Mouse (Mus musculus) MEL (cell line): ENCODE data around the gene Tekt1. TPM values are rescaled to one million over a fixed set of nuclear protein-coding genes. Genes with fewer than 3 reads are reported as not detected.

Experiments used
- DNase-seq: peaks from one replicate; pipeline ENCODE4 v3.0.0; 2011; ENCODE audit warnings: low read depth, low spot score
- H3K27ac ChIP-seq: 2 replicates; pipeline ENCODE4 v1.5.1; 2012; ENCODE audit warnings: low read depth, mild to moderate bottlenecking, control low read depth, low read length, moderate library complexity; ENCODE audit not compliant: control insufficient read depth
- H3K27me3 ChIP-seq, 2 experiments: fragments of 150-350 bp in 1 of 2; sonication (generic) in 1 of 2; 2 replicates each; pipeline ENCODE4 v1.6.1; 2012; ENCODE audit warnings: low read length in 2 of 2, mild to moderate bottlenecking in 2 of 2, improper control_type of control experiment in 1 of 2, moderate library complexity in 1 of 2; ENCODE audit not compliant: insufficient read depth in 2 of 2, control insufficient read depth in 1 of 2
- H3K36me3 ChIP-seq, 2 experiments: 2 replicates each; pipeline ENCODE4 v1.6.1; 2012 to 2014; ENCODE audit warnings: low read length in 2 of 2, improper control_type of control experiment in 1 of 2, inconsistent platforms in 1 of 2, mild to moderate bottlenecking in 1 of 2; ENCODE audit not compliant: insufficient read depth in 2 of 2, control insufficient read depth in 1 of 2
- H3K4me1 ChIP-seq, 2 experiments: fragments of 150-350 bp in 1 of 2; sonication (generic) in 1 of 2; 2 replicates each; pipeline ENCODE4 v1.6.1; 2012; ENCODE audit warnings: low read length in 2 of 2, improper control_type of control experiment in 1 of 2, mild to moderate bottlenecking in 1 of 2; ENCODE audit not compliant: insufficient read depth in 2 of 2, control insufficient read depth in 1 of 2
- H3K4me3 ChIP-seq, 2 experiments: fragments of 150-350 bp in 1 of 2; sonication (generic) in 1 of 2; 2 replicates each; pipeline ENCODE4 v1.5.1; 2012; ENCODE audit warnings: low read depth in 2 of 2, low read length in 2 of 2, mild to moderate bottlenecking in 2 of 2, moderate library complexity in 2 of 2, control low read depth in 1 of 2, improper control_type of control experiment in 1 of 2; ENCODE audit not compliant: control insufficient read depth in 1 of 2, insufficient read depth in 1 of 2
- H3K79me2 ChIP-seq: 2 replicates; pipeline ENCODE4 v1.6.1; 2012; ENCODE audit warnings: mild to moderate bottlenecking, low read length, moderate library complexity; ENCODE audit not compliant: control insufficient read depth, poor library complexity, insufficient read depth
- H3K9ac ChIP-seq: 2 replicates; pipeline ENCODE4 v1.6.1; 2012; ENCODE audit warnings: low read depth, mild to moderate bottlenecking, control low read depth, low read length, moderate library complexity; ENCODE audit not compliant: control insufficient read depth, poor library complexity, severe bottlenecking
- H3K9me3 ChIP-seq: fragments of 150-350 bp; sonication (generic); replicated peaks from 2 replicates; pipeline ENCODE4 v1.6.1; 2012; ENCODE audit warnings: mild to moderate bottlenecking, low read length, improper control_type of control experiment, moderate library complexity; ENCODE audit not compliant: insufficient read depth
- CHD1 ChIP-seq: IDR thresholded peaks from 2 replicates; pipeline ENCODE4 v1.6.1; 2012; ENCODE audit warnings: low read depth, mild to moderate bottlenecking, inconsistent platforms, low read length, improper control_type of control experiment
- CHD2 ChIP-seq: IDR thresholded peaks from 2 replicates; pipeline ENCODE4 v1.6.1; 2011; ENCODE audit warnings: low read length, improper control_type of control experiment
- CTCF ChIP-seq, 3 experiments: IDR thresholded peaks in 2 of 3; conservative IDR thresholded peaks in 1 of 3; 2 replicates each; pipeline ENCODE4 v1.5.1; 2011 to 2012; ENCODE audit warnings: low read length in 3 of 3, low read depth in 2 of 3, mild to moderate bottlenecking in 2 of 3, improper control_type of control experiment in 1 of 3, inconsistent platforms in 1 of 3, mixed read lengths in 1 of 3, moderate library complexity in 1 of 3; ENCODE audit not compliant: control insufficient read depth in 1 of 3, insufficient read depth in 1 of 3, poor library complexity in 1 of 3, severe bottlenecking in 1 of 3
- EP300 ChIP-seq, 2 experiments: IDR thresholded peaks; 2 replicates each; pipeline ENCODE4 v1.6.1; 2011; ENCODE audit warnings: improper control_type of control experiment in 2 of 2, low read length in 2 of 2, low read depth in 1 of 2, mild to moderate bottlenecking in 1 of 2
- ETS1 ChIP-seq: IDR thresholded peaks from 2 replicates; pipeline ENCODE4 v1.6.1; 2012; ENCODE audit warnings: low read depth, mild to moderate bottlenecking, inconsistent platforms, low read length, improper control_type of control experiment, moderate library complexity
- GATA1 ChIP-seq: IDR thresholded peaks from 2 replicates; pipeline ENCODE4 v1.6.1; 2011; ENCODE audit warnings: low read depth, low read length, improper control_type of control experiment
- JUND ChIP-seq: IDR thresholded peaks from 2 replicates; pipeline ENCODE4 v1.6.1; 2011; ENCODE audit warnings: low read depth, mild to moderate bottlenecking, improper control_type of control experiment, low read length
- KAT2A ChIP-seq: conservative IDR thresholded peaks from 2 replicates; pipeline ENCODE4 v1.6.1; 2012; ENCODE audit warnings: low read depth, low read length, improper control_type of control experiment, inconsistent platforms
- MAFK ChIP-seq: IDR thresholded peaks from 2 replicates; pipeline ENCODE4 v1.6.1; 2011; ENCODE audit warnings: low read depth, mild to moderate bottlenecking, low read length, improper control_type of control experiment, borderline replicate concordance
- MAX ChIP-seq: IDR thresholded peaks from 2 replicates; pipeline ENCODE4 v1.6.1; 2011; ENCODE audit warnings: low read length, improper control_type of control experiment
- MAZ ChIP-seq: IDR thresholded peaks from 2 replicates; pipeline ENCODE4 v1.6.1; 2012; ENCODE audit warnings: low read depth, mild to moderate bottlenecking, inconsistent platforms, low read length, improper control_type of control experiment
- MYC ChIP-seq: IDR thresholded peaks from 2 replicates; pipeline ENCODE4 v1.6.1; 2011; ENCODE audit warnings: low read depth, mild to moderate bottlenecking, low read length, improper control_type of control experiment, moderate library complexity
- NELFE ChIP-seq: IDR thresholded peaks from 2 replicates; pipeline ENCODE4 v1.6.1; 2011; ENCODE audit warnings: low read depth, low read length, improper control_type of control experiment
- NRF1 ChIP-seq: IDR thresholded peaks from 2 replicates; pipeline ENCODE4 v1.6.1; 2014; ENCODE audit warnings: low read depth, mild to moderate bottlenecking, inconsistent platforms, low read length, improper control_type of control experiment, moderate library complexity; ENCODE audit not compliant: poor library complexity, insufficient read depth, severe bottlenecking
- POLR2A ChIP-seq, 2 experiments: IDR thresholded peaks; 2 replicates each; pipeline ENCODE4 v1.6.1; 2011 to 2012; ENCODE audit warnings: low read length in 2 of 2, mild to moderate bottlenecking in 2 of 2, control low read depth in 1 of 2, improper control_type of control experiment in 1 of 2, low read depth in 1 of 2, moderate library complexity in 1 of 2; ENCODE audit not compliant: control insufficient read depth in 1 of 2, insufficient read depth in 1 of 2, poor library complexity in 1 of 2
- RAD21 ChIP-seq: IDR thresholded peaks from 2 replicates; pipeline ENCODE4 v1.6.1; 2011; ENCODE audit warnings: mild to moderate bottlenecking, low read depth, low read length, improper control_type of control experiment
- RCOR1 ChIP-seq: IDR thresholded peaks from 2 replicates; pipeline ENCODE4 v1.6.1; 2012; ENCODE audit warnings: low read depth, mild to moderate bottlenecking, inconsistent platforms, low read length, improper control_type of control experiment
- TAL1 ChIP-seq: IDR thresholded peaks from 2 replicates; pipeline ENCODE4 v1.6.1; 2012; ENCODE audit warnings: mild to moderate bottlenecking, inconsistent platforms, low read length, moderate library complexity, mixed read lengths
- TBP ChIP-seq: IDR thresholded peaks from 2 replicates; pipeline ENCODE4 v1.8.0; 2011; ENCODE audit warnings: low read depth, low read length, improper control_type of control experiment
- TCF12 ChIP-seq: IDR thresholded peaks from 2 replicates; pipeline ENCODE4 v1.6.1; 2014; ENCODE audit warnings: low read depth, mild to moderate bottlenecking, inconsistent platforms, low read length, improper control_type of control experiment, moderate library complexity
- UBTF ChIP-seq: IDR thresholded peaks from 2 replicates; pipeline ENCODE4 v1.6.1; 2012; ENCODE audit warnings: low read depth, mild to moderate bottlenecking, inconsistent platforms, low read length, improper control_type of control experiment, moderate library complexity, borderline replicate concordance; ENCODE audit not compliant: insufficient read depth
- USF1 ChIP-seq: IDR thresholded peaks from 2 replicates; pipeline ENCODE4 v1.6.1; 2014; ENCODE audit warnings: low read depth, mild to moderate bottlenecking, inconsistent platforms, low read length, improper control_type of control experiment, moderate library complexity
- ZKSCAN1 ChIP-seq: IDR thresholded peaks from 2 replicates; pipeline ENCODE4 v1.6.1; 2012; ENCODE audit warnings: low read depth, mild to moderate bottlenecking, inconsistent platforms, low read length, improper control_type of control experiment, moderate library complexity
- ZMIZ1 ChIP-seq: IDR thresholded peaks from 2 replicates; pipeline ENCODE4 v1.6.1; 2012; ENCODE audit warnings: low read depth, mild to moderate bottlenecking, inconsistent platforms, low read length, improper control_type of control experiment, moderate library complexity
- ZNF384 ChIP-seq: IDR thresholded peaks from 2 replicates; pipeline ENCODE4 v1.6.1; 2012; ENCODE audit warnings: low read depth, mild to moderate bottlenecking, inconsistent platforms, low read length, improper control_type of control experiment
- polyA plus RNA-seq, 2 experiments: library from polyadenylated mRNA; stranded (reverse) in 1 of 2; unstranded in 1 of 2; fragments of >175 nt in 1 of 2; fragments of >200 nt in 1 of 2; gene quantifications; 2 replicates each; pipeline versions ENCODE4 v1.2.1 to v1.2.4; 2012; ENCODE audit warnings: low replicate concordance in 2 of 2, low read depth in 1 of 2; ENCODE audit not compliant: insufficient read length in 2 of 2, insufficient read depth in 1 of 2, missing spikeins in 1 of 2
- total RNA-seq: library from RNA; depleted of rRNA; stranded (reverse); fragments of 300-350 nt; gene quantifications from 2 replicates; pipeline ENCODE4 v1.2.3, GENCODE M21; 2012

The Tekt1 gene
- total and polyA plus RNA-seq, 3 experiments = not detected

DNA sequence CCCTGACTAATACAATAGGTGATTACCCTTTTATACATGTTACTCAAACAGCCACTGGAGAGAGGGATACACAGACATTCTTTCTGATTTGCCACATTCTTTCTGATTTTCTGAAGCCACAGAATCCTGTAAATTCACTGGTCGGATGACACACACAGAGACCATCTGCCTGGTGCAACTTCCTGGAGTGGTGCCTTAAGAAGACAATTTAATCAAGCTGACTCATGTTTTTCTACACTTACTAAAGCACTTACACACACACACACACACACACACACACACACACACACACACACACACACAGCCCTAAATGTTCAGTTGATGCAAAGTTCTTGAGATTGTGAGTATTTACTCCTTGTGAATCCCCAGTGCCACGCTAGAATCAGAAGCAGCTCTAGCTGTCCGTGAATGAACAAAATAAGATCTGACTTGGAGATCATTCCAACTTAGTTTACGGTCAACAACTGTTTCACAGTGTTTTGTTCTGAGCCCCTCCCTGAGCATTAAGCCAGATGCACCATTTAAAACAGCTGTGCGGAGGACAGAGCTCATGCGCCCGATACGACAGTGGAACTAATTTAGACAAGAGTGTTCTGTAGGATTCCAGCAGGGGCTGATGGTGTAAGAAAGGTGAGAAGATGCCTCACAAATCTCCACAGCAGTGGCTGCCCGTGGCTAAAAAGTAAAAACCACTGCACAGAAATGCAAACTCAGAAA is 29.1 kb downstream of the Tekt1 start:
- no peak overlapping the region for H3K4me3 ChIP-seq
- H3K9me3 ChIP-seq = no peaks in the 10 kb centered on the region
- H3K27ac ChIP-seq = no peak overlapping the region
- H3K4me1 ChIP-seq = 0 out of 4 replicates have a peak, but pooled peaks cover 0 to 4% of the 10 kb centered on the region in 2 experiments
- no peaks in the 10 kb centered on the region for H3K36me3 ChIP-seq
- no peak for DNase-seq
- peaks cover 5 to 9% of the 10 kb centered on the region in 2 experiments for H3K27me3 ChIP-seq
- H3K79me2 ChIP-seq = no peaks in the 10 kb centered on the region
- TF ChIP-seq TBP = no peak
- no peak for TF ChIP-seq NELFE
- TF ChIP-seq GATA1 = no peak
- no peak for TF ChIP-seq CHD1
- no peak for TF ChIP-seq TCF12
- TF ChIP-seq USF1 = no peak
- TF ChIP-seq MAX = no peak
- TF ChIP-seq ZNF384 = no peak
- no peak for TF ChIP-seq EP300 (IDR thresholded peaks at IDR 0.05; ENCODE audit: low read depth in 1 of 2, low read length in 2 of 2)
- no peak for TF ChIP-seq CHD2
- TF ChIP-seq ZKSCAN1 = no peak
- H3K9ac ChIP-seq = no peak overlapping the region

DNA sequence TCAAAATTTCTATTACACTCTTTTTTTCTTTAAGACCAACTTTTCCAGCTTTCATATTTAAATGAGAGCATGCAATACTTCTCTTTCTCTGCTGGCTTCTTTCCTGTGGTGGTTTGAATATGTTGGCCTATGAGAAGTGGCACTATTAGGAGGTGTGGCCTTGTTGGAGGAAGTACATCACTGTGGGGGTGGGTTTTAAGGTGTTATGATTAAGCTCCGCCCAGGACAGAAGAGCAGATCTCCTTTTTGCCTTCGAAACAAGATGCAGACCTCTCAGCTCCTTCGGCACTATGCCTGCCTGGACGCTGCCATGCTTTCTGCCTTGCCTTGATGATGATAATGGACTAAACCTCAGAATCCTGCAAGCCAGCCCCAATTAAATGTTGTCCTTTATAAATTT is 36.5 kb downstream of the Tekt1 start:
- Histone ChIP-seq H3K79me2 (no peaks in the 10 kb centered on the region), H3K36me3 (no peaks in the 10 kb centered on the region), H3K4me1 (no peaks in the 10 kb centered on the region; a peak in 1 of 4 replicates), H3K27me3 (peaks cover 0 to 10% of the 10 kb centered on the region in 2 experiments; a peak in 1 of 4 replicates), H3K9me3 (no peaks in the 10 kb centered on the region), H3K4me3 (no peak overlapping the region), H3K27ac (no peak overlapping the region), H3K9ac (no peak overlapping the region)
- TF ChIP-seq ZNF384 (no peak), MAZ (no peak), TAL1 (no peak), RCOR1 (no peak), RAD21 (no peak), MAFK (no peak), UBTF (no peak), ETS1 (no peak), POLR2A (IDR thresholded peaks at IDR 0.05; ENCODE audit: control insufficient read depth in 1 of 2, insufficient read depth in 1 of 2, low read depth in 1 of 2, low read length in 2 of 2, poor library complexity in 1 of 2) (peak in 1 of 2 experiments; percentile 43; a peak in 1 of 4 replicates), GATA1 (no peak), MYC (no peak), CTCF (IDR thresholded peaks at IDR 0.05 in 2 of 3, conservative IDR thresholded peaks at IDR 0.05 in 1 of 3; ENCODE audit: control insufficient read depth in 1 of 3, insufficient read depth in 1 of 3, low read depth in 2 of 3, low read length in 3 of 3, poor library complexity in 1 of 3, severe bottlenecking in 1 of 3) (no peak), ZMIZ1 (no peak), USF1 (no peak), NRF1 (no peak), NELFE (0 out of 2 replicates have a peak, but pooled peaks have one; percentile 20), JUND (no peak), KAT2A (no peak)
- peak; percentile 83 for DNase-seq
